Mouse (Mus musculus) testis, adult 2 months (tissue): ENCODE results near the gene Plekhh3. TPM values are rescaled to one million over a fixed set of nuclear protein-coding genes. Genes with fewer than 3 reads are reported as not detected.

Experiments used
- H3K27ac ChIP-seq: fragments of 200-500 bp; 2 replicates; pipeline ENCODE4 v1.5.1; 2012; ENCODE audit warnings: low read depth, low read length; ENCODE audit not compliant: control insufficient read depth, insufficient read depth
- H3K27me3 ChIP-seq: fragments of 200-500 bp; 2 replicates; pipeline ENCODE4 v1.6.1; 2012; ENCODE audit warnings: mild to moderate bottlenecking, low read length, moderate library complexity; ENCODE audit not compliant: control insufficient read depth, insufficient read depth
- H3K36me3 ChIP-seq: fragments of 200-500 bp; 2 replicates; pipeline ENCODE4 v1.6.1; 2012; ENCODE audit warnings: mild to moderate bottlenecking, low read length; ENCODE audit not compliant: control insufficient read depth, insufficient read depth
- H3K4me1 ChIP-seq: fragments of 200-500 bp; 2 replicates; pipeline ENCODE4 v1.6.1; 2012; ENCODE audit warnings: low read length; ENCODE audit not compliant: control insufficient read depth, insufficient read depth
- H3K4me3 ChIP-seq: fragments of 200-500 bp; 2 replicates; pipeline ENCODE4 v1.5.1; 2012; ENCODE audit warnings: low read depth, mild to moderate bottlenecking, low read length, moderate library complexity, mixed read lengths; ENCODE audit not compliant: control insufficient read depth
- CTCF ChIP-seq: fragments of 200-500 bp; IDR thresholded peaks from 2 replicates; pipeline ENCODE4 v1.5.1; 2012; ENCODE audit warnings: low read depth, mild to moderate bottlenecking, inconsistent platforms, low read length, moderate library complexity; ENCODE audit not compliant: control insufficient read depth, insufficient read depth, insufficient replicate concordance
- POLR2A ChIP-seq: fragments of 200-500 bp; IDR thresholded peaks from 2 replicates; pipeline ENCODE4 v1.6.1; 2012; ENCODE audit warnings: low read depth, mild to moderate bottlenecking, inconsistent platforms, low read length, moderate library complexity; ENCODE audit not compliant: control insufficient read depth
- polyA plus RNA-seq: library from polyadenylated mRNA; depleted of rRNA; stranded (reverse); fragments of >200 nt; gene quantifications from 2 replicates; pipeline ENCODE4 v1.2.3, GENCODE M21; 2012

Gene Plekhh3
- polyA plus RNA-seq, 1 experiment = 2.6 TPM

DNA sequence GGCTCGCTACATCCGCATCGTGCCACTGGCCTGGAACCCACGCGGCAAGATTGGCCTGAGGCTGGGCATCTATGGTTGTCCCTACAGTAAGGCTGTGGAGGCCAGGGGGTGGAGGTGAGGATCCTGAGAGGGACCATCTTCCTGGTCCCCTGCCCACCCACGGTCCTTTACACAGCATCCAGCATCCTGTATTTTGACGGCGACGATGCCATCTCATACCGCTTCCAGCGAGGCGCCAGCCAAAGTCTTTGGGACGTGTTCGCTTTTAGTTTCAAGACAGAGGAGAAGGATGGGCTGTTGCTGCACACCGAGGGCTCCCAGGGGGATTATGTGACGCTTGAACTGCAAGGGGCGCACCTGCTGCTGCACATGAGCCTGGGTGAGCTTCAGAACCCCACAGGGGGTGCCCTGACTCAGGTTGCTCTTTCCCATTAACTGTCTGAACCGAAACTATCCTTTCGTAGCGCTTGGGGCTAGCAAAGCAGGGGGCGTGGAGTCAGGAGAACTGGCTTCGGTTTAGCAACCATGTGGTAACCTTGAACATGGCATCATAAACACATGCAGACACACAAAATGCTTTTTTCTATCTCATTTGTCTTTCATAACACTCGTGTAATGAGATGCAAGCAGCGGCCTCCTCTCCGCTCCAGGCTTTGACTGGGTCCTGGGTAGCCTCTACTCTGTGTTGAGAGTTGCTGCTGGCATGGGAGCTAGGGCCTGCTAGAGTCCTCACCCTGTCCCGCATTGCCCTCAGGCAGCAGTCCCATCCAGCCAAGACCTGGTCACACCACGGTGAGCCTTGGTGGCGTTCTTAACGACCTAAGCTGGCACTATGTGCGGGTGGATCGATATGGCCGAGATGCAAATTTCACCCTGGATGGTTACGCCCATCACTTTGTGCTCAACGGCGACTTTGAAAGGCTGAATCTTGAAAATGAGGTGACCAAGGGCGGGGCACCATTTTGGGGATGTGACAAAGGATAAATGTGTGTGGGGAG is 7.2 kb upstream of the Plekhh3 start:
- no peak overlapping the region for H3K27ac ChIP-seq
- H3K4me1 ChIP-seq = peaks cover 14% of the 10 kb centered on the region
- no peaks in the 10 kb centered on the region for H3K36me3 ChIP-seq
- H3K4me3 ChIP-seq = no peak overlapping the region
- H3K27me3 ChIP-seq = no peaks in the 10 kb centered on the region; the same call in 1 of the 2 replicates
- no peak for TF ChIP-seq POLR2A

DNA sequence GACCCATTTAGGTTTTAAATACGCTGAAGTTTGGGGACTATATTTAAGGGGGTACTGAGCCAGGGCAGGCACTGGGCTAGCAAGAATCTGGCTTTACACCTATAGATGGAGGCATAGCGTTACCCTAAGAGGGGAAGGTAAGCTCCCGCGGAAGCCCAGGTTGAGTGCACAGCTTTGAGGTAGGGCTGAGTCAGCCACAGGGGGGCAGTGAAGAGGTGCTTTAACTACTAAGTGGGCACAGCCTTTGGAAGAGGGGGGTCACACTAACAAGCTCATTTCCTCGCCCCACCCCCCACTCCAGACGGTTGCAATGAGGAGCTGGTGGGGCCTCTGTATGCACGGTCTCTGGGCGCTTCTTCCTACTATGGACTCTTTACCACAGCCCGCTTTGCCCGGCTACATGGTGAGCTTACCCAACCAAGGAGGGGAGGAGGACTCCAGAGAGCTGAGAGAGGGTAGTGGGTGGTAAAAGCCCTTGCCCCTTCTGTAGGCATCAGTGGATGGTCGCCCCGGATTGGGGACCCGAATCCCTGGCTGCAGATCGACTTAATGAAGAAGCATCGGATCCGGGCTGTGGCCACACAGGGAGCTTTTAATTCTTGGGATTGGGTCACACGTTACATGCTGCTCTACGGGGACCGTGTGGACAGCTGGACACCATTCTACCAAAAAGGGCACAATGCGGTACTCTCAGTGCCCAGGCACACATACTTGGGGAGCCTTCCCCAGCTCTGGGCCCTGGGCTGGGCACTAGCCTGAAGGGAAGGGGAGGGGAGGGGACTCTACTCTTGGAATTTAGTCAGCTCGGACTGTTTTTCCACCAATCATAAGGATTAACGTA is 6.0 kb upstream of the Plekhh3 start:
- peak; percentile 26; the same call in 1 of the 2 replicates for TF ChIP-seq CTCF
- TF ChIP-seq POLR2A = no peak
- H3K27me3 ChIP-seq = peaks cover under 1% of the 10 kb centered on the region; the same call in 1 of the 2 replicates

DNA sequence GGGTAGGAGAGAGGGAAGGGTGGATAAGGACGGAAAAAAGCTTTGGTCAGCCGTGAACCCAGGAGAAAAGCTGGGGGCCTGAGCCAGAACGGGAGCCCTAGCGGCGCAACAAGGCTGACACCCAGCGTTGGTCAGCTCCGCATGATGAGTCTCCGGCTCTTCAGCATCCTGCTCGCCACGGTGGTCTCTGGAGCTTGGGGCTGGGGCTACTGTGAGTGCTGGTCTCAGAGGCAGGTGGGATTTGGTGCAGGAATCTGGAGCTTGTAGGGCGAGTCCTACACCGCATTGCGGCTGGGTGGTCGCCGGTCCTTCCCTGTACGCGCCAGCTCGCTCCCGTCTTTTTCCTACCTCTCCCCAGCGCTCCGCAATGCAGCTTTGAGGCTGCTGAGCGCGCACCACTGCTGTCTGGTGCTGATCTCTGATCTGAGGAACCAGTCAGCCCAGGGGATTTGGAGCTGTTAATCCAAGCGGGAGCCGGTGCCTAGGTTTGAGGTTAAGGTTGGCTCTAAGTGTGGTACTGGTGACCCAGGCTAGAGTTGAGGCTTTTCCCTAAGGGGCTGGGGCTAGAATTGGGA is 5.1 kb upstream of the Plekhh3 start:
- H3K27me3 ChIP-seq = peaks cover 2% of the 10 kb centered on the region; the same call in 1 of the 2 replicates
- TF ChIP-seq POLR2A = no peak
- TF ChIP-seq CTCF = no peak

More for the DNA sequence above, 6.0 kb upstream of the Plekhh3 start:
- Histone ChIP-seq H3K4me3 (no peak overlapping the region), H3K4me1 (peaks cover 19% of the 10 kb centered on the region), H3K27ac (no peak overlapping the region), H3K36me3 (no peaks in the 10 kb centered on the region)

DNA sequence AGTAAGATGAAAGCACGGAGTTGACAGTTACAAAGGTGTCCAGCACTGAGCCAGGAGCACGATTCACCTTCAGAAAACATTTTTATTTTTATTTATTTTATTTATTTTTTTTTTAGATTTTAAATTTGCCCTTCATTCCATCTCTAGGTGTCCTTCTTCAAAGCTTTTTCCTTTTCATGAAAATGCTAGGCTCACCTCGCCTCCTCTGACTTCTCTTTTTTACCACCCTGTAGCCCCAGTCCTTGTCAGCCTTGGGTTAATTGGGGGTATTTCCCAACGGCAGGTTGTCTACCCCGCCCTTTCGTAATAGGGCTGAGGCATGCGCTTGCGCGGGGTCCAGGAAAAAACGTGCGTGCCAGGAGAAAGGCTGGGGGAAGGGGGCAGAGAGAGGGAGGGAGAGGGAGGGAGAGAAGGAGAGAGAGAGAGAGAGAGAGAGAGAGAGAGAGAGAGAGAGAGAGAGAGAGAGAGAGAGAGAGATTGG is 4.5 kb upstream of the Plekhh3 start:
- H3K27me3 ChIP-seq = peaks cover 2% of the 10 kb centered on the region; the same call in 1 of the 2 replicates
- no peak overlapping the region for H3K27ac ChIP-seq
- H3K36me3 ChIP-seq = no peaks in the 10 kb centered on the region
- TF ChIP-seq POLR2A (no peak), CTCF (no peak)
- no peak overlapping the region for H3K4me3 ChIP-seq
- peaks cover 25% of the 10 kb centered on the region for H3K4me1 ChIP-seq

More for the DNA sequence above, 5.1 kb upstream of the Plekhh3 start:
- Histone ChIP-seq H3K4me1 (peaks cover 21% of the 10 kb centered on the region), H3K27ac (no peak overlapping the region), H3K4me3 (no peak overlapping the region), H3K36me3 (no peaks in the 10 kb centered on the region)

DNA sequence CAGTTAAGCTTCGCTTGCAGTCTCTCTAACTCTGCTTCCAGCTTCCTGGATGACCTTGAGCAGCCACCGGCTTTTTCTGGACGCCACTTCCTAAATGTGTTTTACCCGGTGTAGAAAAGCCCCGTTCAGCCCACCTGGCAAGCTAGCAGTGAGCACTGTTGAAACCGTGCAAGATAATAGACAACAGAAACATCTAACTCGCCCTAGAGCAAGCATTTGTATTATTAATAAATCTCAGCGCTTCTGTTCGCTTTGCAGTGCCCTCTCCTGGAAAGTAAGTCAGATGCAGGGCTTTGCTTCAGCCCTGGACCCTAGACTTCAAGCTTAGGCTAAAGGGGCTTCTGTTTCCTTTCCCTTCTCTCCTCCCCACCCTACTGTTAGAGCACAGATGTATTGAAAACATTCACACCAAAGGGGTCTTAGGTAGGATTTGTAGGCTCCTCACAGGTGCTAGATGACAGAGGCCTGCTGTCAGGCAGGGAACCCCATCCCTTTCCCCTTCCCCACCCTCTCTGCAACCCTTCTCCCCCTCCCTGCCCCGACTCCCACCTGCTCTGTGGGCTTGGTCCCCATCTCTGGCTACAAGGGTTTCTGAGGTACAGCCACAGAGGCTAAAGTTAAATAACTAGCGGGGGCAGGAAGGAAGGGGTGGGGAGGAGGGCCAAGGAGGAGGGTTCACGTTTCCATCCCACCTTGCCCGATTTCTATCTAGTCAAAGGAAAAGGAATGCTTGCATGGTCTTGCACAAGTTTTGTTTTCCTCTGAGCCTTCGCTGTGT is 3.9 kb upstream of the Plekhh3 start, which contains the start of gene Ccr10:
Gene Ccr10, minus strand, starts transcription at position 593 of the 778 bp plus-strand sequence.
- H3K4me1 ChIP-seq = peaks cover 28% of the 10 kb centered on the region
- H3K36me3 ChIP-seq = no peaks in the 10 kb centered on the region
- TF ChIP-seq CTCF (no peak), POLR2A (no peak)
- H3K27me3 ChIP-seq = peaks cover 2% of the 10 kb centered on the region; the same call in 1 of the 2 replicates
- no peak within 1 kb of the TSS; the same call in 1 of the 2 replicates for H3K4me3 ChIP-seq
- H3K27ac ChIP-seq = no peak within 1 kb of the TSS

DNA sequence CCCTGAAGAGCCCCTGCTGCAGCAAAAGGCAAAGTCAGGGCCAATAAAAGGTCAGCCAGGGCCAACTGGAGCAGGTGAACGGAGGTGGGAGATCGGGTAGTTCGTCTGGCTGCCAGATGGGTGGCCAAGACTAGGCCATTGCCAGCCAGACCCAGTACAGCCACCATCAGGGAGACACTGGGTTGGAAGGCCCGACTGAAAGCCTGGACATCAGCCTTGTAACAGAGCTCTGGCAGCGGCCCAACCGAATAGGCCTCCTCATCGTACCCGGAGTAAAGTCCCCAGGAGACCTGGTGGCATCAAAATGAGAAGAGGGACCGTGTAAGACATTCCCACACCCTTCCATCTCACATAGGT is 3.2 kb upstream of the Plekhh3 start:
- H3K27ac ChIP-seq = no peak overlapping the region
- no peak overlapping the region; the same call in 1 of the 2 replicates for H3K4me3 ChIP-seq
- H3K4me1 ChIP-seq = peaks cover 28% of the 10 kb centered on the region

More for the DNA sequence above, 3.2 kb upstream of the Plekhh3 start:
- Histone ChIP-seq H3K27me3 (peaks cover 2% of the 10 kb centered on the region; the same call in 1 of the 2 replicates), H3K36me3 (no peaks in the 10 kb centered on the region)
- TF ChIP-seq CTCF = no peak
- no peak for TF ChIP-seq POLR2A
